Mouse (Mus musculus): ENCODE data around the gene Fgd4.

DNA sequence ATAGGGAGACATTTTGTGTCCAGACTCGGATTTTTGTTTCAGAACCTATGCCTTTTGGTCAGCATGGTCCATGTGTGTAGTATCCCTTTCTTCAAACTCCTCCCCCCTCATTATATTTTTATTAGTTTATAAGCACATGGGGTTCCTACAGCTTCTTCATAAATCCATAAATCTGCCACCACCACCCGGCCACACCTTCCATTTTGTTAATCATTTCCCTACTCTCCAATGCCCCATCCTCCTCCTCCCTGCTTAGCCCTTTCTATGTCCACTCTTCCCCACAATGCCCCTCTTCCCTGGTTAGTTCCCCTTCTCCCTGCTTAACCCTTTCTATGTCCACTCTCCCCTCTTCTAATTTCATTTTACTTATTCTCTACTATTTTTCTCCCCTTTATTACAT lies 99.4 kb downstream of the Fgd4 start:
- TF ChIP-seq POLR2A (IDR thresholded peaks at IDR 0.05; ENCODE audit: borderline replicate concordance, extremely low read depth, insufficient read depth, insufficient read length, poor library complexity, severe bottlenecking), result no peak
- no peak for TF ChIP-seq CTCF (IDR thresholded peaks at IDR 0.05; ENCODE audit: borderline replicate concordance, extremely low read depth, insufficient read depth, insufficient read length)
